Mouse (Mus musculus): ENCODE results near the gene Nanos2.
A peak's percentile ranks its signal among the peaks of the same experiment; 100 is the strongest.

Gene Nanos2

DNA sequence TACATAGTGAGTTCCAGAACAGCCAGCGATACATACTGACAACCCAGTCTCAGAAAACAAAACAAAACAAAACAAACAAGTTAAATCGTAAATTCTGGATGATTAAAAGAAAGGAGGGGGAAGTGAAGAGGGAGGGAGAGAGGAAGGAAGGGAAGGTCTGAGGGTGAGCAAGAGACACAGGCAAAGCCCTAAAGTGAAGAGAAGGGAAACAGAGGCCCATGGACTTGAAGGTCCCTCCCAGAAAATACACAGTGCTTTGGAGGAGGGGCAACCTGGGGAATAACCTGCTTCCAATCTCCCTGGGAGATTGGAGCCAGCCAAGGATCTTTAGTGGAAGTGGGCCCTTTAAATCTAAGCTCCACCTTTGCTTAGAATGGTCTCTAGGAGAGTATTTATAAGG lies at the start of gene Nanos2:
Gene Nanos2, plus strand, starts transcription at position 301 of the 400 bp plus-strand sequence.
- DNase-seq (ENCODE audit: low read depth, low spot score) = no peak

DNA sequence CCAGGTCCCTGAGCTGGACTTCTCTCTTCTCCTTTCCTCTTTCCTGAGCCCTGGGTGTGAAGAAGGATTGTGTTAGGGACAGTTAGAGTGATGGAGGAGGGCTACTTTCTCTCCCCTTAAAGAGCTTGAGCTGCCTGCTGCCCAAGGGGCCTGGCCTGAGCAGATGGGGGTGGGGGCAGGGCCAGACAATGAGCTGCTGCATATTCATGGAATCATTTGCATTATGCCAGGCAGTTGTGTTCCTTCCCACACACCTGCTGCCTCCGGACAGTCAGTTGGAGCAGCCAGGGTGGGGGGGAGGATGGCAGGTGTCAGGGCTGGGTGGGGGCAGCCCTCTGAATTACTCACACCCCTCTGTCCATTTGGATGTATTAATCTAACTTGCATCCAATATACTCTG lies 44.8 kb upstream of the Nanos2 start:
- DNase-seq (ENCODE audit: low read depth, low spot score) = no peak

DNA sequence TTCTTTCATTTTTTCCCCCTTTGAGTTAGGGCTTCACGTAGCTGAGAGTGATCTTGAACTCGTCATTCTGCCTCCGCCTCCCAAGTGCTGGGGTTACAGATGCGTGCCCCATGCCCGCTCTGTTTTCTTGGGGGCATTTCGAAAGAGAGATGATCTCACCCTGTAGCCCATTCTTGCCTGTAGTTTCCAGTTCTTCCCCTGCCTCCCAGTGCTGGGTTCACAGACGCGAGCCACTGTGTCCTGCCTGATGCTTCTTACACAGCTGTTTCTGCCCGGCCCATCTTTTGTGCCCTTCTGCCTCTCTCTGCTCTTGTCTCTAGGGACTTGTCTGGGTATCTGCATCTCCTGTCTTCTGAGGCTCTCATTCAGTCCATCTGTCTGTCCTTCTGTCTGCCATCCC lies 44.4 kb upstream of the Nanos2 start:
- no peak for DNase-seq (ENCODE audit: low read depth, low spot score)

DNA sequence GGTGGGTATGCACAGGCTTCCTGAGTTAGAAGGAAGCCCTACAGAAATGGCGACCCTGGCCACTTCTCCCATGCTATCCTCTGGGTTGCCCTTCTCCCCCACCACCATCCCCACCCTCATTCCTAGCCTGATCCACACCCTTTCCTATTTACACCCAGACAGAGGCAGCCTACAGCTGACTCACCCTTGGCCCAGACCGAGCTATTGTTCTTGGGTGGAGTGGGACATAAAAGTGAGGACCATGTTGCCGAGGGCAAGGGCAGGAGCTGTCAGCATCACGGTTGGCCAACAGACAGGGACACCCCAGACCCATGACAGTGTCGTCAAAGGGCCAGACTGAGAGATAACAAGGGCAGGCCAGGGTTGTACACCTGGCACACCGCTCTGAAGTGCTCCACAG lies 39.0 kb upstream of the Nanos2 start:
- DNase-seq (ENCODE audit: low read depth, low spot score) = no peak

DNA sequence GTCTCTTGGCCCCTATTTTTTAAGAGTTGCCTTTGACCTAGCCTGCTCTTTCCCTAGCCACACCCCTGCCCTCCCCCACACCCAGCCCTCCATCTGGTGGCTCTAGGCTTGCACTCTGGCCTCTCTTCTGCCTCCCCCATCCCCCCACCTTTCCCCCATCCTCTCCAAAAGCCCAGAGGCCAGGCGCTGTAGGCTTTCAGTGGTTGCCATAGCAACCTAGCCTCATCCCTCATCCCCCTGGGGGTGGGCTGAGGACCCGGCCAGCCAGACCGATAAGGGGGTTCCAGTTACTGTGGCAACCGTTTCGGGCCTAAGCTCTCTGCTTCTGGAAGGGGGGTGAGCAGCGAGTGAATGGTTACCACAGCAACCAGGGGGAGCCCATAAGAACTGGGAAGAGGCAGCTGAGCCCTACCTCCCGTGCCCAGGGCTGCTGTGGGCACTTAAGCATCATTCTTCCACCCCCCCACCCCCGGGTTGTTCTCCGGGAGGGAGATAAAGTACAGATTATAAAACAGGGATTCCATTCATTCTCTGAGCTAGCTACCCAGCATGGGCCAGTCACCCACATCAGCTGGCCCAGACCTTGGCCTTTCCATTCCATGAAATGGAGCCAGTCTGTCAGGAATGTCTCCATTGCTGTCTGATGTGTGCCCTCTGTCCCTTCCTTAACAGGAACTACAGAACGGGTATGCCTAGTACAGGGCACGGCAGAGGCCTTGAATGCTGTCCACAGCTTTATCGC lies 37.2 kb upstream of the Nanos2 start:
- no peak for DNase-seq (ENCODE audit: low read depth, low spot score)

DNA sequence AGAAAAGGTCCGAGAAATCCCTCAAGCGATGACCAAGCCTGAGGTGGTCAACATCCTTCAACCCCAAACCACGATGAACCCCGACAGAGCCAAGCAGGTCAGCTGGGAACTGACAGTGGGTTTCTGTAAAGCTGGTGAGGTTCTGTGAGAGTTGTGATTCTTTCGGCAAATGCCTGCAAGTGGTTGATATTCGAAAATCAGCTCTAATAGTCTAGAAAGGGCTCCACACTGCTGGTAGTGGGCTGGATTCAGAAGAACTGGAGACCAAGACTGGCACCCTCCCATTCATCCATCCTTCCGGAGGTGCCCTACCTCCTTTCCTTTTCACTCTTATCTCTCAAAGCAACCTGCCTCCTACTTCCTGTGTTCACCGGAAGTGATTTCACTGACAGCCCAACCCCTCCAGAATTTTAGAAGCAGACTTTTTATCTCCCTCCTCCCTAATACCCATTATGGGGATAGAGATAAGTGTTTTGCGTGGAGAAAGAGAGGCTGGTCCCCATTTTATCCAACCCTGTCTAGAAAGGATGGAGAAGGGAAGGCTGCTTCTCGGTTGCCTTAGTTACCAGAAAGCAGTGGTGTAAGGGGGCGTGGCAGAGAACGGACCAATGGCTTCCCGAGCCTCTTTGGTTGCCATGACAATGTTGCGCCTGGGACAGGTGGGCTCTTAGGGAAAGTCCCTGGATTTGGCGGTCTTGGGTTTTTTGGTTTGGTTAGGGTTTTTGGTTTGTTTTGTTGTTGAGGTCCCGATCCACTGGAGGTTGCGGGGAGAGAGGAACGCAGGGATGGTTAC lies 36.5 kb upstream of the Nanos2 start:
- peak; percentile 62 for DNase-seq (ENCODE audit: low read depth, low spot score)

DNA sequence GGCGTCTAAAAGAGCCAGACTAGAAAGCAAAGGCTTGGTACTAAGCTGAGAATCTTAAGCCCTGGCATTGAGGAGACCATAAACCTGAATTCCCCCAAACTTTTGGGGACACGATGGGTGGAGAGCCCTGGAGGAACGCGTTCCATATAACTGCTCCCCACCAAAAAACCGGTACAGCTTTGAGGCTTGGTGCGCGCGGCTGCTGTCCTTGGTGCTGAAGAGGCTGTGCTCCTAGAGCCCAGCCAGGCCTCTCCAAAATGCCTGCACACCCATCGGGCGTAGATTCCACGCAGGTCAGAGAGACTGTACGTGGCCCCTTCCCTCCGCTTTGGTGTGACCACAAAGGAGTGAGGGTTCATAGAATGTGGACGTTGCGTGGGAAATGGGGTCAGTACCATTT lies 35.8 kb upstream of the Nanos2 start:
- DNase-seq (ENCODE audit: low read depth, low spot score) = no peak

DNA sequence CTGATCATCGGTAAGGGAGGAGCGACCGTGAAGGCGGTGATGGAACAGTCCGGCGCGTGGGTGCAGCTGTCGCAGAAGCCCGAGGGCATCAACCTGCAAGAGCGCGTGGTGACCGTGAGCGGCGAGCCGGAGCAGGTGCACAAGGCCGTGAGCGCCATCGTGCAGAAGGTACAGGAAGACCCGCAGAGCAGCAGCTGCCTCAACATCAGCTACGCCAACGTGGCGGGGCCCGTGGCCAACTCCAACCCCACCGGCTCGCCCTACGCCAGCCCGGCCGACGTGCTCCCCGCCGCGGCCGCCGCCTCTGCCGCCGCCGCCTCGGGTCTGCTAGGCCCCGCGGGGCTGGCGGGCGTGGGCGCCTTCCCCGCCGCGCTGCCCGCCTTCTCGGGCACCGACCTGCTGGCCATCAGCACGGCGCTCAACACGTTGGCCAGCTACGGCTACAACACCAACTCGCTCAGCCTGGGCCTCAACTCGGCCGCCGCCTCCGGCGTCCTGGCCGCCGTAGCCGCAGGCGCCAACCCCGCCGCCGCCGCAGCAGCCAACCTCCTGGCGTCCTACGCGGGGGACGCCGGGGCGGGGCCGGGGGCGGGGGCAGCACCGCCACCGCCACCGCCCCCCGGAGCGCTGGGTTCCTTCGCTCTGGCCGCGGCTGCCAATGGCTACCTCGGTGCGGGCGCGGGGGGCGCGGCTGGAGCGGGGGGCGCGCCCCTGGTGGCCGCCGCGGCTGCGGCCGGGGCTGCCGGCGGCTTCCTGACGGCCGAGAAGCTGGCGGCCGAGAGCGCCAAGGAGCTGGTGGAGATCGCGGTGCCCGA lies 29.4 kb upstream of the Nanos2 start:
- DNase-seq (ENCODE audit: low read depth, low spot score) = no peak

DNA sequence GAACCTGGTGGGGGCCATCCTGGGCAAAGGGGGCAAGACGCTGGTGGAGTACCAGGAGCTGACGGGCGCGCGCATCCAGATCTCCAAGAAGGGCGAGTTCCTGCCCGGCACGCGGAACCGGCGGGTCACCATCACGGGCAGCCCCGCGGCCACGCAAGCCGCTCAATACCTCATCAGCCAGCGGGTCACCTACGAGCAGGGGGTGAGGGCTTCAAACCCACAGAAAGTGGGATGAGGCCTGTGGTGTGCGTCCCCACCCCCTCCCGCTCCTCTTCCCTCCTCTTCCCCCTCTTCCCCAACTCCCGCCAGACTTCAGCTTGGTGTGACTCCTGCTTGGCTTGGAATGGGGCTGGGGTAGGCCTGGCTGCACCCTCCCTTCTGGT lies 28.8 kb upstream of the Nanos2 start:
- DNase-seq (ENCODE audit: low read depth, low spot score) = no peak

DNA sequence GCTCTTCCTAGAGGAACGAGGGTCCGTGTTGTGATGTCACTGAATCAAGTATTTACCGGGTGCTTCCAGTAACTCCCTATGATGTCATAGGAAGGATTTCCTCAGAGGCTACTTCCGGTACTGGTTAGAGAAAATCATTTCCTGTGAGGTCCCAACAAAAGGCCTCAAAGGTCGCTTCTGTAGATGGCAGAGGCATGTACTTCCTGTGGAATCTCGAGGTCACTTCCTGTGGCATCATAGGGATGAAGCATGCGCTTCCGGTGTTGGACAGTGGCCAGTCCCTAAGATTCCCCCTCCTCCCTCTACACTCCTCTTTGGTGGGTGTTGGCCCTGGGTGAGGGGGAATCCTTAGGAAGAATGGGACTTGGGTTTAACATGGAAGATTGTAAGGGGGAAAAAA lies 27.8 kb upstream of the Nanos2 start:
- DNase-seq (ENCODE audit: low read depth, low spot score) = no peak

DNA sequence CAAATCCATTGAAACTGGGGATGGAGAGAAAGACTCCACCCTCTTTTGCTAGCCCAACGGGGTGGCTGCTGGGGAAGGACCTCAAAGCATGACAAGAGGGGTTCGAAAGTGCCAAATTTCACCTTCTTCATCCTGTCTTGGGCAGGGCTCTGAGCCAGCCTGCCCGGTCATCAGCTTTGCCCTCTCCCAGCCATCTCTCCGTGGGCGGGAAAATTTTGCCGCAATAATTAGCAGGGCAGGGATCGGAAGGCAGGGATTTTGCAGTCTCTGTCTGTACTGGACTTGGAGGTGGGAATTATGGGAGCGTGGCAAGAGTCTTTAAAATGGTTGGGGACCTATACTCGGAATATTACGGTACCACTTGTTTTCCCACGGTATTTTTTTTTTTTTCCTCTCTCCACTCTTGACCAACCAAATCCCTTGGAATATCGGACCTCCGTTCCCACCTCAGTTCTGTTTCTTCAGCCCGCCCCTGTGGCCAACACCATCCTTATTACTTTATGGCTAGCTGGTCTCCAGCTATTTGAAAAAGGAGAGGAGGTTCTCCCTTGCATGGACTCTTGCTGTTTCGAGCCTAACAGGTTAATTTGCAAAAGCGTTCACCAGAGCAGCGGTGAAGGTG lies 24.9 kb upstream of the Nanos2 start:
- no peak for DNase-seq (ENCODE audit: low read depth, low spot score)

DNA sequence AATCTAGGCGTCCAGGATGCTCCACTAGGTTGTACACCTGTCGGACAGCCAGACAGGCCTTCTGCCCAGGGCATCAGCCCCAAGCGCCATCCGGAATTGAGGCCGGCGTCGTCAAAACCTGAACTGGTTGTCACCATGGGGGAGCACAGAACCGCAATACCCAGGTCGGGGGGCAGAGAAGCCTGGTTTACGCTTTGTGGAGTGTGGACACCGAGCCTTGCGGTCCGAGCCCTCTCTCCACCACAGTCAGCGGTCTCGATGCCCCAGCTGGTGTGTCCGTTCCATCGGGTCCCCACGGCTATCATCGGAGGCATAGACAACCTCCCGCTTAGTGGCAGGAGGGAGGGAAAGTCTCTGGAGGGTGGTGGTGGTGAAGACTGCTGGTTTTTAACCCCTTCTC lies 24.4 kb upstream of the Nanos2 start:
- DNase-seq (ENCODE audit: low read depth, low spot score) = no peak

DNA sequence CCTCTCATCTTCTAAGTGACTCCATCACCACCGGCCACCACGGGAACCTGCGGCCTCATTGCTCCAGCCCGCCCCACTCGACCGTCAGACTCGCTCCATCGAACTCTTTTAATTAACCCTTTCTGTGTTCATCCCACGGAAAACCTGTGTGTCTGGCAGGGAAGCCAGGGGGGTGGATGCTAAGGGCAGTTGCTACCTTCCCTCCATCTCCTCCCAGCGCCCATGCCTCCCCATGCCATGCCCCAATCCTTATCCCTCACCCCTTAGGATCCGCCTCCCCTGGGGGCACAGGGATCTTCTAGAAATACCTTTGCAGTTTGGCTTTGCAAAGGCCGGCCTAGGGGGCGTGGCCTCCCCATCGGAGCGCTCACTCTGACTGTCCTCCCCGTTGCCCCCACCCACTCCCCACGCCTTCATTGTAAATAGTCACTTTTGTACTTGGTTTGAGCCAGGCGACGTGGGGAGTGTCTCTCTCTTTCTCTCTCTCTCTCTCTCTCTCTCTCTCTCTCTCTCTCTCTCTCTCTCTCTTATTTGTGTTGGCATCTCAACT lies 23.8 kb upstream of the Nanos2 start:
- DNase-seq (ENCODE audit: low read depth, low spot score) = no peak

DNA sequence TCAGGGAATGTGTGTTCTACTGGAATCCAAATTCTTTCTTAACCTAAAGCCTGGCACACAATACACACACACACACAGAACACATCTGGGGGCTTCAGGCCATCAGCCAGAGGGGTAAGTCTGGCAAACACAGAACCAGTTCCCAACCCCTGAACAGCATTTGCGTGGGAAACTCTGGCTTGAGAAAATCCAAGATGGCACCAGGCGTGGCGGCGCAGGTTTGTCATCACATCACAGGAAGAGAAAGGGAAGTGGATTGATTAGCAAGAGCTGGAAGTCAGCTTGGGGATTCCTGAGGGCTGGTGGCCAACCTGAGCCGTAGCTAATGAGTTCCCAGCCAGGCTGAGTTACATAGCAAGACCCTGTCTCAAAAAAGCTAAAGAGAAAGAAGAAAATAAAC lies 21.9 kb upstream of the Nanos2 start:
- DNase-seq (ENCODE audit: low read depth, low spot score) = no peak

DNA sequence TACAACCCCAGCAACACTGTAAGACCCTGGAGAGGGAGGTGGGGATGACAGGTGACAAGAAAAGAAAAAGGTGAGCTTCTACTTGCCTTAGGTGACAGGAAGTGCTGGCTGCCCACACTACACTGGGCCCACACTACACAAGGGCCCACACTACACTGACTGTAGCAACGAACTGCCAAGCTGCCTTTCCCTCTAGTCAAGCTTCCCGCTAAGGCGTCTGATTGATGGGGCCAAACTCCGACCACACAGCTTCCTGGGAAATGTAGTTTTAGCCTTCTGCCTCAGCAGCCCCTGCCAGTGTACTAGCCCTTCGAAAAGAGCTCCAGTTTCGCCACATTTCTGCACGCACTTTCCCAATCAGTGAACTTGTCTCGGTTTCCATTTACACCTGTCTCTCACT lies 19.6 kb upstream of the Nanos2 start:
- no peak for DNase-seq (ENCODE audit: low read depth, low spot score)

DNA sequence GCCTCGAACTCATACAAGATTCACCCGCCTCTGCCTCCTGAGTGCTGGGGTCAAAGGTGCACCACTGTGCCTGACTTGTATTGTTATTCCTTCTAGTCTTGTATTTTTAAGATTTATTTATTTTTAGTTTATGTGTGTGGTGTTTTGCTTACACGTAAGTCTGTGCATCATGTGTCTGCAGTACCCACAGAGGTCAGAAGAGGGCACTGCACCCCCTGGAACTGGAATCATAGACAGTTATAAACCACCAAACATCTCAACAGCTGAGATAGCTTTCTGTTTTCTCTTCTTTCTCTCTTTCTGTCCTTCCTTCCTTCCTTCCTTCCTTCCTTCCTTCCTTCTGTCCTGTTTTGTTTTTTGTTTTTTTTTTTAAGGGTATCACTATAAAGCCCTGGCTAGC lies 16.2 kb upstream of the Nanos2 start:
- DNase-seq (ENCODE audit: low read depth, low spot score) = no peak

DNA sequence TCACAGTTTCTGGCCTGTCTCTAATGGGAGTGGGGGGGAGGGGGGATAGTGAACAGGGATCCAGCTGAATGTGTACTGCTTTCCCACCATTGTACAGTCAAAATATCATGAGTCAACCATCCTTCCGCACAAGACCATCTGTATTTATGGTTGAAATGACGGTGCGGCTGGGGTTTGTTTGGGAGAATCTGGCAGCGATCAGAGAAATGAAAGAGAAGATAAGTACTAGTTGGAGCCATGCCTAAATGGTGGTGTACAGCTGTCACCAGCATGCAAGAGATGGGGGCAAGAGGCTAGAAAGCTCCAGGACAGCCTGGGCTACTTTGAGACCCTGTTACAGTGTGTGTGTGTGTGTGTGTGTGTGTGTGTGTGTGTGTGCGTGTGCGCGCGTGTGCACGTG lies 8.8 kb upstream of the Nanos2 start:
- DNase-seq (ENCODE audit: low read depth, low spot score) = no peak

DNA sequence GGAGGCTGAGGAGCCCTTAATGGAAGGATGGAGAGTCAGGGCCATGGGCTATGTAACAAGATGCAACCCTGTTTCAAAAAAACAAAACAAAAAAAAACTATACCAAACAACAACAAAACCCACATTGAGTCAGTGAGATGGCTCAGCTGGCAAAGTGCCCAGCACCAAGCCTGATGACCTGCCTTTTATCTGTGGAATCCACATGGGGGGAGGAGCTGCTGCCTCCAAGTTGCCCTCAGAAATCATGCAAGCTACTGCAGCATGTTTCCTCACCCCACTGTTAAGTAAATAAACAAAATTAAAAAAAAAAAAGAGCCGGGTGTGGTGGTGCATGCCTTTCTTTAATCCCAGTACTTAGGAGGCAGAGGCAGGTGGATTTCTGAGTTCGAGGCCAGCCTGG lies 697 bp upstream of the Nanos2 start:
- no peak for DNase-seq (ENCODE audit: low read depth, low spot score)

DNA sequence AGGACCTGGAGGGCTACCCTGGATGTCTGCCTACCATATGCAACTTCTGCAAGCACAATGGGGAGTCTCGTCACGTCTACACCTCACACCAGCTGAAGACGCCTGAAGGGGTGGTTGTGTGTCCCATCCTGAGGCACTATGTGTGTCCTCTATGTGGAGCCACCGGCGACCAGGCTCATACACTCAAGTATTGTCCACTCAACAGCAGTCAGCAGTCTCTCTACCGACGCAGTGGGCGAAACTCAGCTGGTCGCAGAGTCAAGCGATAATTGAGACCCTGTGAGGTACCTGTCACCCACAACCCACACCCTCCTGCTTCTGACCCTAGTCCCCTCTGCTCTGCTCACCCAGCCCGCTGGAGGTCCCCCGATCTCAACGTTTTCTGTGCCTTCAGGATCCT lies 547 bp downstream of the Nanos2 start:
- DNase-seq (ENCODE audit: low read depth, low spot score) = no peak

DNA sequence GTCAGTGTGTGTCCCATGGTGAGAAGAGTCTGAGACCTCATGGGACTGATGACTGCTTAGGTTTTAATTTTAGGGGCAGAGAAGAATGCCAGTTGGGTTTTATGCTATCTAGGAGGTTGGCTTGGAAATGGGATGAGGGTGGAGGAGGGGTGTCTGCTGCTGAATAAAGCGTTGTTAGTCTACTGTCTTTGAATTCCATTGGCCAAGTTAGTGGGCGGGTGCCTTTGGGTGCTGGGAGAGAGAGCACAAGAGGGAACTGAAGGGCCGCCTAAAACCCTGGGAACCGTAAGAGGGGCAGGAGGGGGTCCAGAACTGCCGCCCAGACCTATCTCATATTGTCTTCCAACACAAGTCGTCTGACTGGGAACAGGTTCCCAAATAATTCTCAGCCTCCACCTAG lies 1.6 kb downstream of the Nanos2 start:
- no peak for DNase-seq (ENCODE audit: low read depth, low spot score)

DNA sequence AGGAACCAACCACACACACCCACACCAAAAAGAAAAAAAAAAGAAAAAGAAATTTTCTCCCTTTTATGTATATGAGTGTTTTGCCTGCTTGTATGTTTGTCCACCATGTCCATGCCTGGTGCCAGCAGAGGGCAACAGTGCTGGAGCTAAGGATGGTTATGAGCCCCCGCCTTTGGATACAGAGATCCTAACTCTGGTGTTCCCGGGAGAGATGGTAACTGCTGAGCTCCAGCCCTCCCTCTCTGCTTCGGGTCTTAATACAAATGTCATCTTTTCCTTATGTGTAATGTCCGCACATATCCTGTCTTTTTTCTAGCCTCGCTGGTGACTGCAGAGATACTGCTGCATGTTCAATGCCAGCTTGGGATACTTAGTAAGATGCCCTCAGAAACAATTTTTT lies 2.8 kb downstream of the Nanos2 start:
- no peak for DNase-seq (ENCODE audit: low read depth, low spot score)
